In the genomic region with DNA sequence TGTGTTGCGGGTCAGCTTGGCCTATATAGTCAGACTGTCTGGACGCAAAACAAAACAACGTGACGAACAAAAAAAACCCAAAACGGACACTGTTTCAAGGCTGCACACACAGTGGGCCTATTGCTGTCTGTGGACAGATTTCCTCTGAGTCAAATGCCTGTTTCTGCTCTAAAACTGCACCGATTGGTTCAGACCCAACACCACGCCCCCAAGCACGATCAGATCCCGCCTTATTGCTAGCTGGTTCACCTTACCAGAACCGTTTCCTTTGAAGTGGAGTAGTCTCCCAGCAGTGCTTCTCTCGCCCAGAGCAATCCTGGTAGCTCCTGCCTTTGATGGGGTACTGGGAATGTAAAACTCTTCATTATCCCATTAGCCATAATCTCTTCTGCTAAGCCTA, we compare ENCODE assay signal across 9 mouse cellular contexts.
DNase-seq lines count a peak whose midpoint lies in the region; ATAC-seq and TF ChIP-seq lines count a peak whose summit lies in the region.
"Had no signal": no experiment of that assay in that cellular context is flagged by ENCODE, and none has a peak within 500 bp of the region (broad histone marks: within the 10 kb centered on the region; RNA-seq: fewer than 3 reads in every experiment).

No protein-coding gene starts in this region.

- H3K9ac ChIP-seq in lung, embryonic 14.5 days, result no peak overlapping the region
- no peak overlapping the region for H3K9ac ChIP-seq in lung, postnatal 0 days (replicated peaks; ENCODE audit: low read depth)
- H3K9ac ChIP-seq in stomach, postnatal 0 days (ENCODE audit: low read length), result no peak overlapping the region

- H3K4me2 ChIP-seq in lung, embryonic 14.5 days, result no peak overlapping the region
- H3K4me2 ChIP-seq in lung, postnatal 0 days (replicated peaks; ENCODE audit: low read depth, low read length), result no peak overlapping the region
- H3K4me2 ChIP-seq in stomach, postnatal 0 days (replicated peaks; ENCODE audit: low read depth), result no peak overlapping the region

- no peak overlapping the region for H3K4me3 ChIP-seq in lung, embryonic 14.5 days (ENCODE audit: low read depth, low read length)
- no peak overlapping the region for H3K4me3 ChIP-seq in lung, postnatal 0 days (ENCODE audit: low read depth, low read length)
- no peak overlapping the region for H3K4me3 ChIP-seq in embryonic facial prominence, embryonic 10.5 days
- H3K4me3 ChIP-seq in stomach, postnatal 0 days (ENCODE audit: low read depth, low read length), result no peak overlapping the region

- WGBS in lung, embryonic 14.5 days, result 43% methylated on average over 11 of the region's 11 CpGs
- 40% methylated on average over 11 of the region's 11 CpGs for WGBS in lung, postnatal 0 days
- 44% methylated on average over 11 of the region's 11 CpGs for WGBS in embryonic facial prominence, embryonic 10.5 days
- WGBS in stomach, postnatal 0 days, result 48% methylated on average over 11 of the region's 11 CpGs

- H3K4me1 ChIP-seq in lung, embryonic 14.5 days (ENCODE audit: insufficient read depth), result no peaks in the 10 kb centered on the region
- no peaks in the 10 kb centered on the region for H3K4me1 ChIP-seq in lung, postnatal 0 days (ENCODE audit: insufficient read depth, low read depth, low read length)
- H3K4me1 ChIP-seq in embryonic facial prominence, embryonic 10.5 days, result peaks cover 16% of the 10 kb centered on the region
- H3K4me1 ChIP-seq in stomach, postnatal 0 days (replicated peaks; ENCODE audit: control insufficient read depth, insufficient read depth), result no peaks in the 10 kb centered on the region

- H3K27me3 ChIP-seq in lung, embryonic 14.5 days (ENCODE audit: insufficient read depth, low read length), result no peaks in the 10 kb centered on the region
- H3K27me3 ChIP-seq in lung, postnatal 0 days (replicated peaks; ENCODE audit: insufficient read depth, low read length), result no peaks in the 10 kb centered on the region
- no peaks in the 10 kb centered on the region for H3K27me3 ChIP-seq in embryonic facial prominence, embryonic 10.5 days (replicated peaks; ENCODE audit: low read depth, poor library complexity, severe bottlenecking)
- H3K27me3 ChIP-seq in stomach, postnatal 0 days (ENCODE audit: control insufficient read depth, insufficient read depth, low read length), result no peaks in the 10 kb centered on the region

- DNase-seq in lung, embryonic 14.5 days, result peak; percentile 11
- no peak for DNase-seq in lung, postnatal 0 days (ENCODE audit: low spot score)
- peak; percentile 55 for DNase-seq in embryonic facial prominence, embryonic 10.5 days (ENCODE audit: low spot score)
- peak; percentile 64 to 74 for DNase-seq in kidney, postnatal 4 days
- peak; percentile 53 for DNase-seq in thymus, postnatal 14 days
- DNase-seq in frontal cortex, postnatal 14 days (ENCODE audit: low spot score in 2 of 2), result no peak
- no peak for DNase-seq in stomach, postnatal 0 days (ENCODE audit: low spot score)
- DNase-seq: layer of hippocampus, adult 9-11 months had no signal

- no peaks in the 10 kb centered on the region for H3K36me3 ChIP-seq in lung, embryonic 14.5 days (ENCODE audit: insufficient read depth)
- no peaks in the 10 kb centered on the region for H3K36me3 ChIP-seq in lung, postnatal 0 days (ENCODE audit: insufficient read depth, low read length)
- H3K36me3 ChIP-seq in embryonic facial prominence, embryonic 10.5 days (replicated peaks), result no peaks in the 10 kb centered on the region
- H3K36me3 ChIP-seq in stomach, postnatal 0 days (ENCODE audit: control insufficient read depth, insufficient read depth, low read length), result no peaks in the 10 kb centered on the region

- no peak for TF ChIP-seq EP300 in lung, postnatal 0 days (IDR thresholded peaks at IDR 0.05)
- TF ChIP-seq EP300 in stomach, postnatal 0 days (optimal IDR thresholded peaks at IDR 0.05), result no peak

- ATAC-seq in lung, embryonic 14.5 days (ENCODE audit: insufficient read depth), result no peak
- no peak for ATAC-seq in lung, postnatal 0 days
- no peak for ATAC-seq in stomach, postnatal 0 days (ENCODE audit: low FRiP score, low TSS enrichment)
- no peak for ATAC-seq in megakaryocyte, adult 5-6 weeks (ENCODE audit: poor library complexity, severe bottlenecking)

- H3K27ac ChIP-seq in lung, embryonic 14.5 days (ENCODE audit: low read depth), result no peak overlapping the region
- H3K27ac ChIP-seq in lung, postnatal 0 days (ENCODE audit: low read length), result no peak overlapping the region
- H3K27ac ChIP-seq in embryonic facial prominence, embryonic 10.5 days (replicated peaks), result no peak overlapping the region
- no peak overlapping the region for H3K27ac ChIP-seq in stomach, postnatal 0 days (replicated peaks)

- TF ChIP-seq CTCF in lung, embryonic 14.5 days (IDR thresholded peaks at IDR 0.05; ENCODE audit: low read depth), result no peak
- TF ChIP-seq CTCF in lung, postnatal 0 days (IDR thresholded peaks at IDR 0.05), result no peak
- no peak for TF ChIP-seq CTCF in stomach, postnatal 0 days (IDR thresholded peaks at IDR 0.05; ENCODE audit: low read depth)

- H3K9me3 ChIP-seq in lung, embryonic 14.5 days (ENCODE audit: low read depth, low read length), result no peaks in the 10 kb centered on the region
- no peaks in the 10 kb centered on the region for H3K9me3 ChIP-seq in lung, postnatal 0 days (ENCODE audit: low read length)
- H3K9me3 ChIP-seq in embryonic facial prominence, embryonic 10.5 days, result no peaks in the 10 kb centered on the region
- H3K9me3 ChIP-seq in stomach, postnatal 0 days (ENCODE audit: control insufficient read depth, low read length), result no peaks in the 10 kb centered on the region

Comparison
In these comparisons a context has a peak if more than half of its experiments do, and no peak if none do; other contexts are left out.
1. DNase-seq: peak in lung, embryonic 14.5 days (single experiment), embryonic facial prominence, embryonic 10.5 days (single experiment), kidney, postnatal 4 days (2 of 2) and thymus, postnatal 14 days (single experiment); none in lung, postnatal 0 days (single experiment), frontal cortex, postnatal 14 days (0 of 2) and stomach, postnatal 0 days (single experiment).